Mouse (Mus musculus): ENCODE results near the gene Gm14444.
A peak's percentile ranks its signal among the peaks of the same experiment; 100 is the strongest.
"Not testable (repeated sequence)": the region's sequence is repeated elsewhere in the genome, so short reads cannot be mapped to it uniquely, and the experiment has no call there.

Gene Gm14444

DNA sequence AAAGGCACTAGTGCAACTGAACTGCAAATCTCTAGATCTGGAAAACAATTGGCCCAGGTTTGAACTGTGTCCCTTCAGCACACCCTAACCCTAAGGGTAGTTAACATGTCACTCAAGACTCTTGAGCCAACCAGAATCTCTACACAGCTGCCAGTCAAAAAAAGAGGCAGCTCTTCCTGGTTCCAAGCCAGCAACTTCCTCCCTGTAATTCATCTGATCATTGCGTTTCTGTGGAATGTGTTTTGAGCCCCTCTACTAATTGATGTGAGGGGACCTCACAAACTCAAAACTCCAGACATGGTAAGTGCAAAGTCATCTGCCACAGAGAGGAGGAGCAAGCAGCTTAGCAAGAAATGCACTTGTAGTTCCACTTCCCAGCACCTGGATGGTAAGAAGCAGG is at the start of gene Gm14444:
Gene Gm14444, plus strand, starts transcription at position 220 of the 400 bp plus-strand sequence.
- DNase-seq (ENCODE audit: low spot score), result not testable (repeated sequence)

DNA sequence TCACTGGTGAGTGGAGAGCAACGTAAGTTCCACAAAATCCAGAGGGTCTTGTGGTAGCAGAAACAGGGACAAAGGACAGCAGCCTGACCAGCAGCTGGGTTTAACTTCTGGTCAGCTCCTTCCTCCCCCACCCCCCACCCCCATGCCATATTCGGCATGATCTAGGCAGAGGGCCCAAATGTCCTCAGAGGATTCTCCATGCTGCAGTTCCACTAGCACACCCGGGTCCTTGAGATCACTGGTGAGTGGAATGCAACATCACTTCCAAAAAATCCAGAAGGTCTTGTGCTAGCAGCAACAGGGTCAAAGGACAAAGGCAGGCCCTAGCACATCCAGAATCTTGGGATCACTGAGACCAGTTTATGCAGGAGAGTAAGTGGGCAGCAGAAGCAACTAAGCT is 44.6 kb upstream of the Gm14444 start:
- DNase-seq (ENCODE audit: low spot score), result not testable (repeated sequence)

DNA sequence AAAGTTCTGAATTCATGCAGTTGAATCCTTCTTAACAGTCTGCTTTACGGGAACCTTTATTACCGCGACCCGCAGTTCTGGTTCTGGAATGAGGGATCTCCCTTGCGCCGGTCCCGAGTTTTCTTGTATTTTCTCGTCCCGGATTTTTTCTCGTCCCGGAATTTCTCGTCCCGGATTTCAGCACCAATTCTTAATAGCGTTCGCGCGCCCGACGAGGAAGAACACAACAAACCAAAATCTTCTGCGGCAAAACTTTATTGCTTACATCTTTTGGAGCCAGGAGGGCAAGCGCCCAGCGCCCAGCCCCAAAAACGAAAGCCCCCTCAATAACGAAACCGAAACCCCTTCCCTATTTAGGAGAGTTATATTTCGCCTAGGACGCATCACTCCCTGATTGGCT is 34.2 kb downstream of the Gm14444 start:
- DNase-seq (ENCODE audit: low spot score), result peak; percentile 3

DNA sequence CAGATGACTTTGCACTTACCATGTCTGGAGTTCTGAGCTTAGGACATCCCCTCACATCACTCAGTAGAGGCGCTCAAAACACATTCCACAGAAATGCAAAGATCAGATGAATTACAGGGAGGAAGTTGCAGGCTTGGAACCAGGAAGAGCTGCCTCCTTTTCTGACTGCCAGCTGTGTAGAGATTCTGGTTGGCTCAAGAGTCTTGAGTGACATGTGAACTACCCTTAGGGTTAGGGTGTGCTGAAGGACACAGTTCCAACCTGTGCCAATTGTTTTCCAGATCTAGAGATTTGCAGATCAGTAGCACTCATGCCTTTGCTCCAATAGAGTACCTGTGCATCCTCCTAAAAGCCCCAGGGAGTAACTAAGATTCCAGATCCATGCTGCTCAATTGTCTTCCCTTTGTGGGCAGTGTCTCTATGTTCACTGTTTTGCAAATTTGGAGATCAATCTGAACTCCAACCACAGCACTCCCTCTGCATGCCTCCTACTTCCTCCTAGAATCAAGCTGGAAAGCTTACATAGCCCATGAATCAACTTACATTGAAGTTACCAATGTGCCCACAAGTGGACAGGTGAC is 57.7 kb downstream of the Gm14444 start, which contains the start of gene Gm14393:
Gene Gm14393, minus strand, starts transcription at position 101 of the 581 bp plus-strand sequence.
- DNase-seq (ENCODE audit: low spot score), result not testable (repeated sequence)

Data from urinary bladder, postnatal 25 days (tissue).